Mouse (Mus musculus) embryonic facial prominence, embryonic 11.5 days (tissue): ENCODE data around the gene Zfp65. TPM values are rescaled to one million over a fixed set of nuclear protein-coding genes. Genes with fewer than 3 reads are reported as not detected.
"Not testable (repeated sequence)": the region's sequence is repeated elsewhere in the genome, so short reads cannot be mapped to it uniquely, and the experiment has no call there.

Source experiments
- ATAC-seq: fragments of 200-750 bp; cut with Nextera tagmentation; replicated peaks from 2 replicates; pipeline ENCODE4 v1.8.0; 2017; ENCODE audit warnings: low read depth; ENCODE audit not compliant: insufficient number of reproducible peaks, low FRiP score, low TSS enrichment
- DNase-seq: peaks from one replicate; pipeline ENCODE4 v3.0.0-alpha.2; 2015; ENCODE audit warnings: low spot score
- H3K27ac ChIP-seq: fragments of 300-500 bp; sonication (generic); replicated peaks from 2 replicates; pipeline ENCODE4 v1.5.1; 2014; ENCODE audit warnings: mild to moderate bottlenecking, low read depth, low read length, control low read depth
- H3K27me3 ChIP-seq: fragments of 300-500 bp; sonication (generic); 2 replicates; pipeline ENCODE4 v1.6.1; 2014; ENCODE audit warnings: mild to moderate bottlenecking, low read length, moderate library complexity, mixed read lengths; ENCODE audit not compliant: control insufficient read depth, insufficient read depth
- H3K36me3 ChIP-seq: fragments of 300-500 bp; sonication (generic); replicated peaks from 2 replicates; pipeline ENCODE4 v1.6.1; 2014; ENCODE audit warnings: low read depth, mild to moderate bottlenecking, low read length, moderate library complexity, mixed read lengths; ENCODE audit not compliant: control insufficient read depth, insufficient read depth
- H3K4me1 ChIP-seq: fragments of 300-500 bp; sonication (generic); 2 replicates; pipeline ENCODE4 v1.6.1; 2014; ENCODE audit warnings: low read length, mixed read lengths; ENCODE audit not compliant: control insufficient read depth, insufficient read depth
- H3K4me2 ChIP-seq: fragments of 300-500 bp; sonication (generic); 2 replicates; pipeline ENCODE4 v1.6.1; 2014; ENCODE audit warnings: low read depth, mild to moderate bottlenecking, control low read depth, low read length, moderate library complexity
- H3K4me3 ChIP-seq: fragments of 300-500 bp; sonication (generic); 2 replicates; pipeline ENCODE4 v1.5.1; 2014; ENCODE audit warnings: low read depth, low read length, control low read depth
- H3K9ac ChIP-seq: fragments of 300-500 bp; sonication (generic); replicated peaks from 2 replicates; pipeline ENCODE4 v1.6.1; 2014; ENCODE audit warnings: mild to moderate bottlenecking, control low read depth, low read length
- H3K9me3 ChIP-seq: fragments of 300-500 bp; sonication (generic); replicated peaks from 2 replicates; pipeline ENCODE4 v1.6.1; 2016; ENCODE audit warnings: mild to moderate bottlenecking, low read length, inconsistent platforms, mixed read lengths; ENCODE audit not compliant: control insufficient read depth
- WGBS: fragments of 180-500 bp; shearing (Covaris S2); extraction: QIAGEN DNeasy Blood & Tissue Kit; methylation state at CpG from one replicate; pipeline ENCODE4 v1.1.7; 2014; 5-methylcytosine and 5-hydroxymethylcytosine counted together
- polyA plus RNA-seq: library from polyadenylated mRNA; unstranded; fragments of >200 nt; fragmentation: Nextera tagmentation; extraction: Ambion mirVana; gene quantifications from 2 replicates; pipeline ENCODE4 v1.2.1, GENCODE M21; 2014

The Zfp65 gene
- polyA plus RNA-seq, 1 experiment from 2014 or later, result 3.8 TPM

GRCm38 (mm10) chr13:67734391-67734790 lies 5.4 kb upstream of the Zfp65 start:
- not testable (repeated sequence) for H3K36me3 ChIP-seq, H3K4me1 ChIP-seq, H3K9ac ChIP-seq, DNase-seq, H3K4me3 ChIP-seq, ATAC-seq, H3K4me2 ChIP-seq, H3K27me3 ChIP-seq, H3K9me3 ChIP-seq, H3K27ac ChIP-seq
- 90% methylated on average over 9 of the region's 9 CpGs for WGBS

GRCm38 (mm10) chr13:67729441-67729840 lies 468 bp upstream of the Zfp65 start:
- peak overlapping the region; percentile 56 for H3K4me3 ChIP-seq

GRCm38 (mm10) chr13:67728106-67728505 lies 867 bp downstream of the Zfp65 start:
- DNase-seq (no peak), ATAC-seq (no peak)
- H3K27ac ChIP-seq, result no peak overlapping the region
- 87% methylated on average over 1 of the region's 1 CpGs for WGBS
- H3K4me3 ChIP-seq, result no peak overlapping the region
- H3K9me3 ChIP-seq, result no peaks in the 10 kb centered on the region
- H3K9ac ChIP-seq, result no peak overlapping the region
- H3K4me1 ChIP-seq, result no peaks in the 10 kb centered on the region
- H3K36me3 ChIP-seq, result no peaks in the 10 kb centered on the region
- no peaks in the 10 kb centered on the region for H3K27me3 ChIP-seq
- no peak overlapping the region for H3K4me2 ChIP-seq

More at GRCm38 (mm10) chr13:67729441-67729840, 468 bp upstream of the Zfp65 start:
- not testable (repeated sequence) for H3K36me3 ChIP-seq, H3K27me3 ChIP-seq, H3K27ac ChIP-seq, H3K9me3 ChIP-seq, H3K4me1 ChIP-seq
- WGBS, result 38% methylated on average over 4 of the region's 4 CpGs
- H3K4me2 ChIP-seq, result peak overlapping the region; percentile 37
- ATAC-seq, result peak; percentile 68; the same call in 1 of the 2 replicates
- peak; percentile 37 for DNase-seq
- H3K9ac ChIP-seq, result peak overlapping the region; percentile 47

GRCm38 (mm10) chr13:67725331-67725730 lies 3.6 kb downstream of the Zfp65 start:
- not testable (repeated sequence) for DNase-seq, H3K9ac ChIP-seq, H3K4me2 ChIP-seq, H3K4me3 ChIP-seq, ATAC-seq, H3K27me3 ChIP-seq, H3K4me1 ChIP-seq, H3K27ac ChIP-seq, H3K9me3 ChIP-seq, H3K36me3 ChIP-seq
- WGBS, result 93% methylated on average over 2 of the region's 2 CpGs

GRCm38 (mm10) chr13:67723848-67724479 lies 5.0 kb downstream of the Zfp65 start:
- Histone ChIP-seq H3K36me3 (no peaks in the 10 kb centered on the region), H3K27ac (no peak overlapping the region), H3K4me3 (peak overlapping the region; percentile 65), H3K9me3 (no peaks in the 10 kb centered on the region), H3K4me2 (peak overlapping the region; percentile 53), H3K4me1 (no peaks in the 10 kb centered on the region), H3K27me3 (no peaks in the 10 kb centered on the region), H3K9ac (peak overlapping the region; percentile 84)
- ATAC-seq, result peak; percentile 94
- under 1% methylated on average over 17 of the region's 17 CpGs for WGBS
- peak; percentile 93 for DNase-seq

GRCm38 (mm10) chr13:67686971-67687370 lies 42.0 kb downstream of the Zfp65 start, which contains the start of gene Zfp738:
Gene Zfp738 (minus strand): TSS chr13:67687071.
- Histone ChIP-seq H3K27me3 (no peaks in the 10 kb centered on the region), H3K9ac (no peak within 1 kb of the TSS), H3K9me3 (no peaks in the 10 kb centered on the region), H3K4me2 (no peak within 1 kb of the TSS), H3K36me3 (no peaks in the 10 kb centered on the region), H3K4me1 (no peaks in the 10 kb centered on the region), H3K4me3 (no peak within 1 kb of the TSS), H3K27ac (no peak within 1 kb of the TSS)
- no peak for DNase-seq
- 77% methylated on average over 4 of the region's 4 CpGs for WGBS
- no peak for ATAC-seq

- H3K9ac ChIP-seq, H3K4me1 ChIP-seq, H3K4me2 ChIP-seq, H3K27me3 ChIP-seq, H3K27ac ChIP-seq, H3K9me3 ChIP-seq, DNase-seq, H3K36me3 ChIP-seq, ATAC-seq: not testable (repeated sequence)
- 76% methylated on average over 2 of the region's 2 CpGs for WGBS
- H3K4me3 ChIP-seq, result peak overlapping the region; percentile 67; the same call in 1 of the 2 replicates
These were observed 45.1 kb downstream of the Zfp65 start for GRCm38 (mm10) chr13:67683841-67684240.

GRCm38 (mm10) chr13:67682959-67683735 lies 45.8 kb downstream of the Zfp65 start:
- not testable (repeated sequence) for H3K9me3 ChIP-seq, H3K4me1 ChIP-seq, H3K36me3 ChIP-seq, H3K27ac ChIP-seq, H3K27me3 ChIP-seq
- peak; percentile 93 for DNase-seq
- H3K9ac ChIP-seq, result peak overlapping the region; percentile 75
- peak; percentile 100 for ATAC-seq
- peak overlapping the region; percentile 67 for H3K4me3 ChIP-seq
- WGBS, result 13% methylated on average over 16 of the region's 16 CpGs
- H3K4me2 ChIP-seq, result peak overlapping the region; percentile 48
